Mouse (Mus musculus): Measurements from ENCODE around the gene Mybbp1a.

DNA sequence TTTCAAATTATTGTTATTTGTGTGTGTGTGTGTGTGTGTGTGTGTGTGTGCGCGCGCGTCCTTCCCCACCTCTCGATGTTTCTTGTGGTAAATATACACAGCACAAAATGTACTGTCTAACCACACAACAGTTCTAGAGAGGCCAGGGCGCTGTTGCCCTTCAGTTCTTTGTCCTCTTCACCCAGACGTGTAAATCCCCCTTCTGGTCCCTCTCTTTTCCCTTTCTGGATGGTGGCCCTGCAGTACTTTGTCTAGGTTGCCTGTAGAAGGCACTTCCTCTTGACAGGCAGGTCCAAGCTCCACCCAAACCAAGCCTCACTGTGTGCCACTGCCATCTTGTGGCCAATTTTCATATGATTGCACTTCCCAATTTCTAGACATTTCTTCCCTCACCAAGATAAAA is 11.9 kb upstream of the Mybbp1a start:
- no peak for TF ChIP-seq TAL1 (IDR thresholded peaks at IDR 0.05; ENCODE audit: low read length)
- TF ChIP-seq GATA1 (IDR thresholded peaks at IDR 0.05; ENCODE audit: low read length), result no peak

Measured in erythroblast, embryonic 14.5 days (primary cell).